Mouse (Mus musculus): ENCODE measurements around the gene Pygo1. TPM values are rescaled to one million over a fixed set of nuclear protein-coding genes. Genes with fewer than 3 reads are reported as not detected.

The Pygo1 gene
- total and polyA plus RNA-seq, 3 experiments, result not detected

- in situ Hi-C loops (cut with MboI; ENCODE audit: low pct_ligation_motif_present, low pct_unique_long_range_greater_than_20kb, low sequenced_read_pairs) (no loop called here), dilution Hi-C loops (cut with MboI; ENCODE audit: extremely low pct_ligation_motif_present, extremely low pct_unique_long_range_greater_than_20kb, low sequenced_read_pairs) (no loop called here)
- TF ChIP-seq POLR2A (IDR thresholded peaks at IDR 0.05; ENCODE audit: low read depth, low read length), result no peak
- TF ChIP-seq IRF4 (IDR thresholded peaks at IDR 0.05; ENCODE audit: low read depth, low read length), result no peak
- no peak for TF ChIP-seq EP300 (IDR thresholded peaks at IDR 0.05; ENCODE audit: low read length)
- no peak for TF ChIP-seq MAX (IDR thresholded peaks at IDR 0.05; ENCODE audit: low read length)
- no peak for TF ChIP-seq JUN (IDR thresholded peaks at IDR 0.05; ENCODE audit: insufficient read depth, low read depth, low read length)
- no peak for TF ChIP-seq MEF2A (IDR thresholded peaks at IDR 0.05; ENCODE audit: borderline replicate concordance, low read depth, low read length)
- H3K27ac ChIP-seq (ENCODE audit: insufficient read depth, low read depth), result no peak overlapping the region
- no peak overlapping the region for H3K4me3 ChIP-seq (replicated peaks in 1 of 3; ENCODE audit: low read depth in 2 of 3, low read length in 2 of 3, poor library complexity in 1 of 3)
- no peak for DNase-seq (ENCODE audit: extremely low read depth)
- H3K4me2 ChIP-seq (ENCODE audit: insufficient read depth, low read depth, poor library complexity, severe bottlenecking), result no peak overlapping the region
- H3K79me2 ChIP-seq (replicated peaks; ENCODE audit: control insufficient read depth, extremely low read depth, insufficient read depth, poor library complexity, severe bottlenecking), result no peaks in the 10 kb centered on the region; the same call in 1 of the 2 replicates
- no peaks in the 10 kb centered on the region for H3K9me3 ChIP-seq (replicated peaks; ENCODE audit: low read length)
- H3K9ac ChIP-seq (ENCODE audit: insufficient read depth, low read depth), result no peak overlapping the region
- peaks cover 3 to 12% of the 10 kb centered on the region in 2 experiments; a peak in 3 of 4 replicates for H3K4me1 ChIP-seq (ENCODE audit: control insufficient read depth in 1 of 2, insufficient read depth in 2 of 2)
- H3K27me3 ChIP-seq (replicated peaks), result peaks cover 2% of the 10 kb centered on the region
- no peaks in the 10 kb centered on the region for H3K36me3 ChIP-seq (replicated peaks in 1 of 2; ENCODE audit: control insufficient read depth in 1 of 2, insufficient read depth in 1 of 2, low read length in 1 of 2)
Measured at GRCm38 (mm10) chr9:72991420-72991819, 66.0 kb downstream of the Pygo1 start.

- no peak overlapping the region for H3K27ac ChIP-seq (ENCODE audit: insufficient read depth, low read depth)
- peaks cover under 1 to 2% of the 10 kb centered on the region in 2 experiments; a peak in 2 of 4 replicates for H3K4me1 ChIP-seq (ENCODE audit: control insufficient read depth in 1 of 2, insufficient read depth in 2 of 2)
- H3K4me3 ChIP-seq (replicated peaks in 1 of 3; ENCODE audit: low read depth in 2 of 3, low read length in 2 of 3, poor library complexity in 1 of 3), result no peak overlapping the region
- no peak for DNase-seq (ENCODE audit: extremely low read depth)
- in situ Hi-C loops (cut with MboI; ENCODE audit: low pct_ligation_motif_present, low pct_unique_long_range_greater_than_20kb, low sequenced_read_pairs) (no loop called here), dilution Hi-C loops (cut with MboI; ENCODE audit: extremely low pct_ligation_motif_present, extremely low pct_unique_long_range_greater_than_20kb, low sequenced_read_pairs) (no loop called here)
- H3K9me3 ChIP-seq (replicated peaks; ENCODE audit: low read length), result no peaks in the 10 kb centered on the region
- H3K27me3 ChIP-seq (replicated peaks), result no peaks in the 10 kb centered on the region
- H3K9ac ChIP-seq (ENCODE audit: insufficient read depth, low read depth), result no peak overlapping the region
- H3K4me2 ChIP-seq (ENCODE audit: insufficient read depth, low read depth, poor library complexity, severe bottlenecking), result no peak overlapping the region
- no peaks in the 10 kb centered on the region; the same call in 1 of the 2 replicates for H3K79me2 ChIP-seq (replicated peaks; ENCODE audit: control insufficient read depth, extremely low read depth, insufficient read depth, poor library complexity, severe bottlenecking)
- no peak for TF ChIP-seq ZNF384 (IDR thresholded peaks at IDR 0.05; ENCODE audit: low read depth, low read length)
- no peak for TF ChIP-seq GABPA (IDR thresholded peaks at IDR 0.05; ENCODE audit: insufficient replicate concordance, low read depth, low read length)
- no peak for TF ChIP-seq ZMIZ1 (IDR thresholded peaks at IDR 0.05; ENCODE audit: low read depth, low read length)
- no peak for TF ChIP-seq TCF12 (IDR thresholded peaks at IDR 0.05; ENCODE audit: low read depth, low read length)
- TF ChIP-seq RAD21 (IDR thresholded peaks at IDR 0.05; ENCODE audit: low read depth, low read length), result no peak
- no peak for TF ChIP-seq PAX5 (IDR thresholded peaks at IDR 0.05; ENCODE audit: low read length)
- TF ChIP-seq NELFE (IDR thresholded peaks at IDR 0.05; ENCODE audit: low read depth, low read length), result no peak
- TF ChIP-seq ZKSCAN1 (IDR thresholded peaks at IDR 0.05; ENCODE audit: borderline replicate concordance, low read depth, low read length), result no peak
- TF ChIP-seq SIN3A (IDR thresholded peaks at IDR 0.05; ENCODE audit: low read length), result no peak
- no peak for TF ChIP-seq MYC (IDR thresholded peaks at IDR 0.05; ENCODE audit: low read depth, low read length)
- TF ChIP-seq BHLHE40 (IDR thresholded peaks at IDR 0.05; ENCODE audit: low read depth, low read length), result no peak
- TF ChIP-seq ETS1 (conservative IDR thresholded peaks at IDR 0.05; ENCODE audit: low read depth, low read length), result no peak
- no peaks in the 10 kb centered on the region for H3K36me3 ChIP-seq (replicated peaks in 1 of 2; ENCODE audit: control insufficient read depth in 1 of 2, insufficient read depth in 1 of 2, low read length in 1 of 2)
Measured at GRCm38 (mm10) chr9:72992576-72992975, 67.1 kb downstream of the Pygo1 start.
